Mouse (Mus musculus) heart, postnatal 0 days (tissue): ENCODE data around the gene Gid8. TPM values are rescaled to one million over a fixed set of nuclear protein-coding genes. Genes with fewer than 3 reads are reported as not detected.
"Not testable (repeated sequence)": the region's sequence is repeated elsewhere in the genome, so short reads cannot be mapped to it uniquely, and the experiment has no call there.

Experiments used
- ATAC-seq: fragments of 200-750 bp; cut with Nextera tagmentation; 2 replicates; pipeline ENCODE4 v1.8.0; 2017; ENCODE audit warnings: low read depth, moderate number of reproducible peaks, moderate library complexity; ENCODE audit not compliant: insufficient read depth
- DNase-seq: peaks from one replicate; pipeline ENCODE4 v3.0.0-alpha.2; 2016; ENCODE audit warnings: low spot score
- H3K27ac ChIP-seq: fragments of 300-500 bp; sonication (generic); 2 replicates; pipeline ENCODE4 v1.5.1; 2014; ENCODE audit warnings: low read depth, mild to moderate bottlenecking
- H3K27me3 ChIP-seq: fragments of 300-500 bp; sonication (generic); 2 replicates; pipeline ENCODE4 v1.6.1; 2014; ENCODE audit warnings: low read length, mixed read lengths; ENCODE audit not compliant: control insufficient read depth, insufficient read depth
- H3K36me3 ChIP-seq: fragments of 300-500 bp; sonication (generic); replicated peaks from 2 replicates; pipeline ENCODE4 v1.6.1; 2014; ENCODE audit warnings: low read length, mixed read lengths; ENCODE audit not compliant: control insufficient read depth, insufficient read depth
- H3K4me1 ChIP-seq: fragments of 300-500 bp; sonication (generic); 2 replicates; pipeline ENCODE4 v1.6.1; 2014; ENCODE audit warnings: antibody characterized with exemption; ENCODE audit not compliant: control insufficient read depth, insufficient read depth
- H3K4me2 ChIP-seq: fragments of 300-500 bp; sonication (generic); 2 replicates; pipeline ENCODE4 v1.6.1; 2014; ENCODE audit warnings: low read depth, mild to moderate bottlenecking, low read length, moderate library complexity
- H3K4me3 ChIP-seq: fragments of 300-500 bp; sonication (generic); 2 replicates; pipeline ENCODE4 v1.5.1; 2014; ENCODE audit warnings: low read depth, low read length
- H3K9ac ChIP-seq: fragments of 300-500 bp; sonication (generic); replicated peaks from 2 replicates; pipeline ENCODE4 v1.6.1; 2014; ENCODE audit warnings: low read depth, low read length, mixed read lengths
- H3K9me3 ChIP-seq: fragments of 300-500 bp; sonication (generic); replicated peaks from 2 replicates; pipeline ENCODE4 v1.6.1; 2016; ENCODE audit warnings: low read length; ENCODE audit not compliant: control insufficient read depth
- CTCF ChIP-seq: IDR thresholded peaks from 2 replicates; pipeline ENCODE4 v1.5.1; 2016; ENCODE audit warnings: antibody characterized with exemption, control low read depth, low read depth
- EP300 ChIP-seq: IDR thresholded peaks from 2 replicates; pipeline ENCODE4 v1.6.1; 2016; ENCODE audit warnings: antibody characterized with exemption, low read depth
- WGBS: fragments of 180-500 bp; shearing (Covaris S2); extraction: QIAGEN DNeasy Blood & Tissue Kit; methylation state at CpG from one replicate; pipeline ENCODE4 v1.1.7; 2014; 5-methylcytosine and 5-hydroxymethylcytosine counted together
- polyA plus RNA-seq: library from polyadenylated mRNA; unstranded; fragments of >200 nt; fragmentation: Nextera tagmentation; extraction: Ambion mirVana; gene quantifications from 2 replicates; pipeline ENCODE4 v1.2.1, GENCODE M21; 2015
- total RNA-seq: library from RNA; depleted of rRNA; stranded (reverse); fragments of >200 nt; gene quantifications from 2 replicates; pipeline ENCODE4 v1.2.3, GENCODE M21; 2014; ENCODE audit warnings: low replicate concordance

Gid8 gene
- total and polyA plus RNA-seq, 2 experiments from 2014 or later = 26.7 to 51.9 TPM

- H3K4me3 ChIP-seq = peak overlapping the region; percentile 97
- WGBS = 65% methylated on average over 4 of the region's 4 CpGs
- TF ChIP-seq EP300 = no peak
- TF ChIP-seq CTCF = no peak
These were observed 1.6 kb downstream of the Gid8 start for GRCm38 (mm10) chr2:180711527-180711926.

GRCm38 (mm10) chr2:180712037-180712689 is 2.2 kb downstream of the Gid8 start:
- Histone ChIP-seq H3K27me3 (no peaks in the 10 kb centered on the region), H3K36me3 (peaks cover 32% of the 10 kb centered on the region), H3K27ac (no peak overlapping the region), H3K9ac (no peak overlapping the region), H3K9me3 (no peaks in the 10 kb centered on the region), H3K4me1 (peaks cover 13% of the 10 kb centered on the region), H3K4me3 (no peak overlapping the region), H3K4me2 (no peak overlapping the region)
- WGBS = 81% methylated on average over 5 of the region's 5 CpGs
- ATAC-seq (no peak), DNase-seq (no peak)
- TF ChIP-seq EP300 = no peak
- TF ChIP-seq CTCF = no peak

More at GRCm38 (mm10) chr2:180711527-180711926, 1.6 kb downstream of the Gid8 start:
- Histone ChIP-seq H3K9me3 (no peaks in the 10 kb centered on the region), H3K4me1 (peaks cover 13% of the 10 kb centered on the region), H3K27ac (no peak overlapping the region), H3K9ac (peak overlapping the region; percentile 99), H3K27me3 (no peaks in the 10 kb centered on the region), H3K36me3 (peaks cover 25% of the 10 kb centered on the region), H3K4me2 (peak overlapping the region; percentile 62)
- ATAC-seq (no peak), DNase-seq (no peak)

- not testable (repeated sequence) for ATAC-seq, H3K4me3 ChIP-seq, H3K27ac ChIP-seq, H3K4me2 ChIP-seq, H3K9ac ChIP-seq, H3K27me3 ChIP-seq, H3K9me3 ChIP-seq, DNase-seq
- WGBS = 82% methylated on average over 5 of the region's 5 CpGs
- peaks cover 59% of the 10 kb centered on the region for H3K36me3 ChIP-seq
- peaks cover 15% of the 10 kb centered on the region; the same call in 1 of the 2 replicates for H3K4me1 ChIP-seq
These were observed 12.8 kb downstream of the Gid8 start for GRCm38 (mm10) chr2:180722748-180723147.

- DNase-seq (no peak), ATAC-seq (no peak)
- 49% methylated on average over 2 of the region's 2 CpGs for WGBS
- Histone ChIP-seq H3K27ac (no peak overlapping the region), H3K9ac (no peak overlapping the region), H3K9me3 (no peaks in the 10 kb centered on the region), H3K4me2 (no peak overlapping the region), H3K27me3 (no peaks in the 10 kb centered on the region), H3K4me1 (peaks cover 15% of the 10 kb centered on the region; the same call in 1 of the 2 replicates), H3K4me3 (no peak overlapping the region), H3K36me3 (peaks cover 48% of the 10 kb centered on the region)
- TF ChIP-seq EP300 = no peak
- no peak for TF ChIP-seq CTCF
These were observed 13.9 kb downstream of the Gid8 start for GRCm38 (mm10) chr2:180723865-180724264.

GRCm38 (mm10) chr2:180724585-180725413 is 14.9 kb downstream of the Gid8 start, which contains the start of gene Slc17a9:
TSS of gene Slc17a9 (plus strand) at chr2:180725263.
- Histone ChIP-seq H3K4me2 (peak within 1 kb of the TSS; percentile 43), H3K4me1 (peaks cover 15% of the 10 kb centered on the region; the same call in 1 of the 2 replicates), H3K9me3 (no peaks in the 10 kb centered on the region), H3K27ac (no peak within 1 kb of the TSS), H3K4me3 (peak within 1 kb of the TSS; percentile 2; the same call in 1 of the 2 replicates), H3K27me3 (no peaks in the 10 kb centered on the region), H3K9ac (0 out of 2 replicates have a peak within 1 kb of the TSS, but pooled peaks have one; percentile 29), H3K36me3 (peaks cover 39% of the 10 kb centered on the region)
- peak; percentile 76 for ATAC-seq
- WGBS = 4% methylated on average over 17 of the region's 18 CpGs
- DNase-seq = no peak
- TF ChIP-seq EP300 (no peak), CTCF (no peak)
